In genomic region chr8:84059226-84059625, GRCm38 (mm10) we compare ENCODE assay signal across 28 mouse cellular contexts. TPM values are rescaled to one million over a fixed set of nuclear protein-coding genes. Genes with fewer than 3 reads are reported as not detected.
DNase-seq lines count a peak whose midpoint lies in the region; ATAC-seq and TF ChIP-seq lines count a peak whose summit lies in the region.
"Had no signal": no experiment of that assay in that cellular context is flagged by ENCODE, and none has a peak within 500 bp of the region (broad histone marks: within the 10 kb centered on the region; RNA-seq: fewer than 3 reads in every experiment).

No protein-coding gene starts in this region.

- H3K27me3 ChIP-seq in liver, embryonic 14.5 days (ENCODE audit: control insufficient read depth, insufficient read depth, low read length): no peaks in the 10 kb centered on the region
- H3K27me3 ChIP-seq in CH12.LX (replicated peaks) (peaks cover 2% of the 10 kb centered on the region), MEL (ENCODE audit: control insufficient read depth in 1 of 2, insufficient read depth in 2 of 2, low read length in 2 of 2) (no peaks in the 10 kb centered on the region)
- H3K27me3 ChIP-seq in stomach, postnatal 0 days (ENCODE audit: control insufficient read depth, insufficient read depth, low read length): no peaks in the 10 kb centered on the region
- H3K27me3 ChIP-seq: embryonic facial prominence, embryonic 15.5 days; hindbrain, embryonic 15.5 days; intestine, embryonic 15.5 days; kidney, embryonic 15.5 days; limb, embryonic 15.5 days had no signal

- H3K9me3 ChIP-seq in liver, embryonic 14.5 days (ENCODE audit: control insufficient read depth, low read length): no peaks in the 10 kb centered on the region
- no peaks in the 10 kb centered on the region for H3K9me3 ChIP-seq in CH12.LX (replicated peaks; ENCODE audit: low read length)
- H3K9me3 ChIP-seq in MEL (replicated peaks; ENCODE audit: insufficient read depth, low read length): no peaks in the 10 kb centered on the region
- no peaks in the 10 kb centered on the region for H3K9me3 ChIP-seq in stomach, postnatal 0 days (ENCODE audit: control insufficient read depth, low read length)
- H3K9me3 ChIP-seq: embryonic facial prominence, embryonic 15.5 days; heart, embryonic 15.5 days; hindbrain, embryonic 15.5 days; intestine, embryonic 15.5 days; kidney, embryonic 15.5 days; limb, embryonic 15.5 days; midbrain, embryonic 10.5 days had no signal

- TF ChIP-seq EP300 in liver, embryonic 14.5 days (IDR thresholded peaks at IDR 0.05; ENCODE audit: low read depth): no peak
- no peak for TF ChIP-seq EP300 in CH12.LX (IDR thresholded peaks at IDR 0.05; ENCODE audit: low read length)
- TF ChIP-seq EP300 in MEL (IDR thresholded peaks at IDR 0.05; ENCODE audit: low read depth in 1 of 2, low read length in 2 of 2): no peak
- no peak for TF ChIP-seq EP300 in stomach, postnatal 0 days (optimal IDR thresholded peaks at IDR 0.05)

- dilution Hi-C loops in CH12.LX (cut with MboI; ENCODE audit: extremely low pct_ligation_motif_present, extremely low pct_unique_long_range_greater_than_20kb, low sequenced_read_pairs): no loop called here

- no peak overlapping the region for H3K9ac ChIP-seq in liver, embryonic 14.5 days (replicated peaks)
- H3K9ac ChIP-seq in CH12.LX (ENCODE audit: insufficient read depth, low read depth): no peak overlapping the region
- no peak overlapping the region for H3K9ac ChIP-seq in MEL (ENCODE audit: control insufficient read depth, low read depth, low read length, poor library complexity, severe bottlenecking)
- H3K9ac ChIP-seq in stomach, postnatal 0 days (ENCODE audit: low read length): no peak overlapping the region
- H3K9ac ChIP-seq: embryonic facial prominence, embryonic 15.5 days; heart, embryonic 15.5 days; hindbrain, embryonic 15.5 days; intestine, embryonic 15.5 days; kidney, embryonic 15.5 days; limb, embryonic 15.5 days; lung, embryonic 14.5 days had no signal

- H3K4me2 ChIP-seq in liver, embryonic 14.5 days (ENCODE audit: low read depth): no peak overlapping the region
- H3K4me2 ChIP-seq in CH12.LX (ENCODE audit: insufficient read depth, low read depth, poor library complexity, severe bottlenecking): no peak overlapping the region
- no peak overlapping the region for H3K4me2 ChIP-seq in stomach, postnatal 0 days (replicated peaks; ENCODE audit: low read depth)
- H3K4me2 ChIP-seq: embryonic facial prominence, embryonic 15.5 days; heart, embryonic 15.5 days; hindbrain, embryonic 15.5 days; intestine, embryonic 15.5 days; kidney, embryonic 15.5 days; limb, embryonic 15.5 days; lung, embryonic 14.5 days had no signal

- in situ Hi-C loops in CH12.LX (cut with MboI; ENCODE audit: low pct_ligation_motif_present, low pct_unique_long_range_greater_than_20kb, low sequenced_read_pairs): loop anchor here (10.0 kb wide), 1 partner anchor 46 kb away; the partner anchor contains the start of gene Dcaf15

- H3K36me3 ChIP-seq in liver, embryonic 14.5 days (replicated peaks; ENCODE audit: control insufficient read depth, insufficient read depth, low read depth): no peaks in the 10 kb centered on the region
- H3K36me3 ChIP-seq in CH12.LX (replicated peaks in 1 of 2; ENCODE audit: control insufficient read depth in 1 of 2, insufficient read depth in 1 of 2, low read length in 1 of 2) (no peaks in the 10 kb centered on the region), MEL (ENCODE audit: control insufficient read depth in 1 of 2, insufficient read depth in 2 of 2, low read length in 2 of 2) (peaks cover 0 to 9% of the 10 kb centered on the region in 2 experiments; a peak in 2 of 4 replicates)
- no peaks in the 10 kb centered on the region for H3K36me3 ChIP-seq in stomach, postnatal 0 days (ENCODE audit: control insufficient read depth, insufficient read depth, low read length)
- H3K36me3 ChIP-seq: embryonic facial prominence, embryonic 15.5 days; heart, embryonic 15.5 days; hindbrain, embryonic 15.5 days; intestine, embryonic 15.5 days; kidney, embryonic 15.5 days; limb, embryonic 15.5 days; midbrain, embryonic 10.5 days had no signal

- no peak for ATAC-seq in liver, embryonic 14.5 days (ENCODE audit: insufficient read depth)
- ATAC-seq in stomach, postnatal 0 days (ENCODE audit: low FRiP score, low TSS enrichment): no peak
- ATAC-seq: forebrain, embryonic 14.5 days; intestine, embryonic 15.5 days had no signal

- TF ChIP-seq POLR2A in CH12.LX (IDR thresholded peaks at IDR 0.05; ENCODE audit: low read depth, low read length) (no peak), MEL (IDR thresholded peaks at IDR 0.05; ENCODE audit: control insufficient read depth in 1 of 2, insufficient read depth in 1 of 2, low read depth in 1 of 2, low read length in 2 of 2, poor library complexity in 1 of 2) (no peak)

- intact Hi-C loops in left cerebral cortex, postnatal 14 days (cut with DNase I): no loop called here

- H3K4me1 ChIP-seq in liver, embryonic 14.5 days (replicated peaks; ENCODE audit: control insufficient read depth in 2 of 2, insufficient read depth in 2 of 2, low read length in 1 of 2): peaks cover 0 to 9% of the 10 kb centered on the region in 2 experiments; a peak in 1 of 4 replicates
- peaks cover 7 to 10% of the 10 kb centered on the region in 2 experiments for H3K4me1 ChIP-seq in CH12.LX (ENCODE audit: control insufficient read depth in 1 of 2, insufficient read depth in 2 of 2)
- H3K4me1 ChIP-seq in MEL (ENCODE audit: control insufficient read depth in 1 of 2, insufficient read depth in 2 of 2, low read length in 2 of 2): peaks cover 3 to 9% of the 10 kb centered on the region in 2 experiments; a peak in 3 of 4 replicates
- no peaks in the 10 kb centered on the region for H3K4me1 ChIP-seq in stomach, postnatal 0 days (replicated peaks; ENCODE audit: control insufficient read depth, insufficient read depth)
- H3K4me1 ChIP-seq: embryonic facial prominence, embryonic 15.5 days; heart, embryonic 15.5 days; hindbrain, embryonic 15.5 days; kidney, embryonic 15.5 days; limb, embryonic 15.5 days had no signal

- H3K27ac ChIP-seq in liver, embryonic 14.5 days: no peak overlapping the region
- no peak overlapping the region for H3K27ac ChIP-seq in CH12.LX (ENCODE audit: insufficient read depth, low read depth)
- H3K27ac ChIP-seq in MEL (ENCODE audit: control insufficient read depth, low read depth, low read length): no peak overlapping the region
- H3K27ac ChIP-seq in stomach, postnatal 0 days (replicated peaks): no peak overlapping the region
- H3K27ac ChIP-seq: embryonic facial prominence, embryonic 15.5 days; heart, embryonic 15.5 days; hindbrain, embryonic 15.5 days; intestine, embryonic 15.5 days; kidney, embryonic 15.5 days; left cerebral cortex, adult 2 months; limb, embryonic 15.5 days; macrophage; midbrain, embryonic 10.5 days had no signal

- H3K79me2 ChIP-seq in CH12.LX (replicated peaks; ENCODE audit: control insufficient read depth, extremely low read depth, insufficient read depth, poor library complexity, severe bottlenecking) (no peaks in the 10 kb centered on the region), MEL (ENCODE audit: control insufficient read depth, insufficient read depth, low read length, poor library complexity) (no peaks in the 10 kb centered on the region)

- TF ChIP-seq RAD21 in CH12.LX (IDR thresholded peaks at IDR 0.05; ENCODE audit: low read depth, low read length): peak; percentile 35
- TF ChIP-seq RAD21 in MEL (IDR thresholded peaks at IDR 0.05; ENCODE audit: low read depth, low read length): peak; percentile 11

- WGBS in liver, embryonic 14.5 days (ENCODE audit: insufficient replicate concordance): 70% methylated on average over 2 of the region's 2 CpGs
- WGBS in stomach, postnatal 0 days: 90% methylated on average over 2 of the region's 2 CpGs

- DNase-seq in liver, embryonic 14.5 days (ENCODE audit: low read depth in 3 of 3, low spot score in 3 of 3): no peak
- no peak for DNase-seq in liver
- no peak for DNase-seq in CH12.LX (ENCODE audit: extremely low read depth)
- no peak for DNase-seq in MEL (ENCODE audit: low read depth, low spot score)
- no peak for DNase-seq in stomach, postnatal 0 days (ENCODE audit: low spot score)
- DNase-seq in left cerebral cortex, postnatal 14 days (ENCODE audit: low spot score in 2 of 2): no peak
- no peak for DNase-seq in cerebellum, adult 18-20 months
- DNase-seq: adrenal gland, postnatal 25 days; cerebellum, adult 9-11 months; kidney, postnatal 4 days; layer of hippocampus, adult 9-11 months; left cerebral cortex, postnatal 4 days; lung, embryonic 14.5 days had no signal

- no peak overlapping the region for H3K4me3 ChIP-seq in liver, embryonic 14.5 days (ENCODE audit: insufficient read depth in 1 of 2, low read depth in 2 of 2, low read length in 2 of 2)
- H3K4me3 ChIP-seq in CH12.LX (replicated peaks in 1 of 3; ENCODE audit: low read depth in 2 of 3, low read length in 2 of 3, poor library complexity in 1 of 3): no peak overlapping the region
- no peak overlapping the region for H3K4me3 ChIP-seq in MEL (ENCODE audit: control insufficient read depth in 1 of 2, insufficient read depth in 1 of 2, low read depth in 2 of 2, low read length in 2 of 2)
- H3K4me3 ChIP-seq in stomach, postnatal 0 days (ENCODE audit: low read depth, low read length): no peak overlapping the region
- H3K4me3 ChIP-seq: embryonic facial prominence, embryonic 15.5 days; heart, embryonic 15.5 days; hindbrain, embryonic 15.5 days; intestine, embryonic 15.5 days; kidney, embryonic 15.5 days; left cerebral cortex, adult 2 months; limb, embryonic 15.5 days; midbrain, embryonic 10.5 days had no signal

- 0 out of 2 replicates have a peak, but pooled peaks have one; percentile 31 for TF ChIP-seq CTCF in liver, embryonic 14.5 days (IDR thresholded peaks at IDR 0.05; ENCODE audit: low read depth)
- TF ChIP-seq CTCF in CH12.LX (conservative IDR thresholded peaks at IDR 0.05 in 1 of 2, IDR thresholded peaks at IDR 0.05 in 1 of 2; ENCODE audit: low read depth in 2 of 2, low read length in 2 of 2): peak; percentile 6 to 45; a peak in 2 of 4 replicates
- TF ChIP-seq CTCF in MEL (IDR thresholded peaks at IDR 0.05 in 2 of 3, conservative IDR thresholded peaks at IDR 0.05 in 1 of 3; ENCODE audit: control insufficient read depth in 1 of 3, insufficient read depth in 1 of 3, low read depth in 2 of 3, low read length in 3 of 3, poor library complexity in 1 of 3, severe bottlenecking in 1 of 3): peak in 2 of 3 experiments; percentile 13 to 29; a peak in 2 of 6 replicates
- TF ChIP-seq CTCF in stomach, postnatal 0 days (IDR thresholded peaks at IDR 0.05; ENCODE audit: low read depth): peak; percentile 13; the same call in 1 of the 2 replicates

RNA-seq across cellular contexts. Expression of gene Gm10643, which starts 5.7 kb away (rescaled TPM):
- 0.08 and 0.22 TPM in 2 replicates for polyA plus RNA-seq in liver, embryonic 14.5 days (2012; rRNA removed)
- polyA plus RNA-seq in liver, embryonic 14.5 days (2014; fragmentation: Nextera tagmentation; extraction: Ambion mirVana): 0.16 TPM in 1 of 2 replicates, not detected in the other
- total RNA-seq in CH12.LX (2012; rRNA removed) (0.55 and 0.76 TPM in 2 replicates), CH12.LX (2014; rRNA removed) (0.39 and 0.42 TPM in 2 replicates), MEL (2012; rRNA removed) (0.23 and 0.26 TPM in 2 replicates)
- polyA plus RNA-seq in CH12.LX (2012; ENCODE audit: insufficient read length, low read depth) (0.14 TPM in 1 of 2 replicates, not detected in the other), MEL (2012; ENCODE audit: insufficient read depth in 1 of 2, insufficient read length in 2 of 2, low read depth in 1 of 2, low replicate concordance in 2 of 2, missing spikeins in 1 of 2) (under 1 TPM in 1 of 2 experiments, not detected in 1; 0.28 TPM)
- polyA plus RNA-seq in stomach, postnatal 0 days (2015; fragmentation: Nextera tagmentation; extraction: Ambion mirVana): 0.96 and 1.2 TPM in 2 replicates
- 1 to 10 TPM; 3.9 to 4.0 TPM for total RNA-seq in left cerebral cortex, postnatal 14 days (2021)

RNA-seq across cellular contexts. Expression of gene Rfx1, which starts 7.4 kb away (rescaled TPM):
- polyA plus RNA-seq in liver, embryonic 14.5 days (2012; rRNA removed): 4.6 and 5.0 TPM in 2 replicates
- 1.5 and 2.6 TPM in 2 replicates for polyA plus RNA-seq in liver, embryonic 14.5 days (2014; fragmentation: Nextera tagmentation; extraction: Ambion mirVana)
- 9.9 and 10.8 TPM in 2 replicates for total RNA-seq in CH12.LX (2012; rRNA removed)
- 3.2 and 3.5 TPM in 2 replicates for total RNA-seq in CH12.LX (2014; rRNA removed)
- polyA plus RNA-seq in CH12.LX (2012; ENCODE audit: insufficient read length, low read depth): 10.7 and 13.1 TPM in 2 replicates
- 3.9 and 4.7 TPM in 2 replicates for total RNA-seq in MEL (2012; rRNA removed)
- 10 to 100 TPM in 1 of 2 experiments, not detected in 1; 10.4 TPM for polyA plus RNA-seq in MEL (2012; ENCODE audit: insufficient read depth in 1 of 2, insufficient read length in 2 of 2, low read depth in 1 of 2, low replicate concordance in 2 of 2, missing spikeins in 1 of 2)
- 2.7 and 3.0 TPM in 2 replicates for polyA plus RNA-seq in stomach, postnatal 0 days (2015; fragmentation: Nextera tagmentation; extraction: Ambion mirVana)
- 10 to 100 TPM; 18.5 to 21.1 TPM for total RNA-seq in left cerebral cortex, postnatal 14 days (2021)

RNA-seq across cellular contexts. Expression of gene Rln3, which starts 14.4 kb away (rescaled TPM):
- not detected in 2 replicates for polyA plus RNA-seq in liver, embryonic 14.5 days (2012; rRNA removed)
- polyA plus RNA-seq in liver, embryonic 14.5 days (2014; fragmentation: Nextera tagmentation; extraction: Ambion mirVana): not detected in 2 replicates
- total RNA-seq in CH12.LX (2012; rRNA removed) (not detected in 2 replicates), CH12.LX (2014; rRNA removed) (not detected in 2 replicates), MEL (2012; rRNA removed) (not detected in 2 replicates)
- polyA plus RNA-seq in CH12.LX (2012; ENCODE audit: insufficient read length, low read depth) (not detected in 2 replicates), MEL (2012; ENCODE audit: insufficient read depth in 1 of 2, insufficient read length in 2 of 2, low read depth in 1 of 2, low replicate concordance in 2 of 2, missing spikeins in 1 of 2) (not detected)
- 0.17 TPM in 1 of 2 replicates, not detected in the other for polyA plus RNA-seq in stomach, postnatal 0 days (2015; fragmentation: Nextera tagmentation; extraction: Ambion mirVana)
- total RNA-seq in left cerebral cortex, postnatal 14 days (2021): not detected
- total RNA-seq: adrenal gland, postnatal 25 days; common myeloid progenitor, adult 5-6 weeks; gastrocnemius, adult 8-10 months; hematopoietic stem cell, adult 5-6 weeks; left cerebral cortex, adult 2 months; left cerebral cortex, postnatal 4 days; neutrophil, adult 5-6 weeks had no signal
- polyA plus RNA-seq: embryonic facial prominence, embryonic 15.5 days; forebrain, embryonic 14.5 days; gonadal fat pad, adult 2 months; heart, embryonic 15.5 days; kidney, embryonic 15.5 days; limb, embryonic 15.5 days; lung, embryonic 14.5 days; macrophage had no signal

RNA-seq across cellular contexts. Expression of gene Il27ra, which starts 16.8 kb away (rescaled TPM):
- 0.56 and 0.70 TPM in 2 replicates for polyA plus RNA-seq in liver, embryonic 14.5 days (2012; rRNA removed)
- polyA plus RNA-seq in liver, embryonic 14.5 days (2014; fragmentation: Nextera tagmentation; extraction: Ambion mirVana): 0.32 and 0.45 TPM in 2 replicates
- total RNA-seq in CH12.LX (2012; rRNA removed) (0.97 and 1.4 TPM in 2 replicates), CH12.LX (2014; rRNA removed) (2.1 and 2.3 TPM in 2 replicates), MEL (2012; rRNA removed) (32.4 and 38.5 TPM in 2 replicates)
- polyA plus RNA-seq in CH12.LX (2012; ENCODE audit: insufficient read length, low read depth) (2.4 and 3.0 TPM in 2 replicates), MEL (2012; ENCODE audit: insufficient read depth in 1 of 2, insufficient read length in 2 of 2, low read depth in 1 of 2, low replicate concordance in 2 of 2, missing spikeins in 1 of 2) (10 to 100 TPM in 1 of 2 experiments, not detected in 1; 31.8 TPM)
- 0.40 and 0.44 TPM in 2 replicates for polyA plus RNA-seq in stomach, postnatal 0 days (2015; fragmentation: Nextera tagmentation; extraction: Ambion mirVana)
- 1 to 10 TPM in 1 of 2 experiments, under 1 TPM in 1; 0.63 to 1.4 TPM for total RNA-seq in left cerebral cortex, postnatal 14 days (2021)

RNA-seq across cellular contexts. Expression of gene Palm3, which starts 38.0 kb away (rescaled TPM):
- polyA plus RNA-seq in liver, embryonic 14.5 days (2012; rRNA removed): 0.11 and 0.19 TPM in 2 replicates
- 0.09 TPM in 1 of 2 replicates, not detected in the other for polyA plus RNA-seq in liver, embryonic 14.5 days (2014; fragmentation: Nextera tagmentation; extraction: Ambion mirVana)
- total RNA-seq in CH12.LX (2012; rRNA removed) (0.13 TPM in 2 replicates), CH12.LX (2014; rRNA removed) (0.12 and 0.16 TPM in 2 replicates), MEL (2012; rRNA removed) (0.65 and 0.92 TPM in 2 replicates)
- polyA plus RNA-seq in CH12.LX (2012; ENCODE audit: insufficient read length, low read depth) (0.44 and 0.77 TPM in 2 replicates), MEL (2012; ENCODE audit: insufficient read depth in 1 of 2, insufficient read length in 2 of 2, low read depth in 1 of 2, low replicate concordance in 2 of 2, missing spikeins in 1 of 2) (1 to 10 TPM in 1 of 2 experiments, not detected in 1; 3.6 TPM)
- polyA plus RNA-seq in stomach, postnatal 0 days (2015; fragmentation: Nextera tagmentation; extraction: Ambion mirVana): 0.96 and 1.3 TPM in 2 replicates
- total RNA-seq in left cerebral cortex, postnatal 14 days (2021): 1 to 10 TPM; 3.5 to 3.8 TPM
- total RNA-seq: common myeloid progenitor, adult 5-6 weeks; hematopoietic stem cell, adult 5-6 weeks had no signal
